Mouse (Mus musculus): ENCODE results near the gene Snap23. TPM values are rescaled to one million over a fixed set of nuclear protein-coding genes. Genes with fewer than 3 reads are reported as not detected.
A peak's percentile ranks its signal among the peaks of the same experiment; 100 is the strongest.
"Not testable (repeated sequence)": the region's sequence is repeated elsewhere in the genome, so short reads cannot be mapped to it uniquely, and the experiment has no call there.

The Snap23 gene
- total and polyA plus RNA-seq, 3 experiments, result 15.9 to 35.8 (median 23.0) TPM

DNA sequence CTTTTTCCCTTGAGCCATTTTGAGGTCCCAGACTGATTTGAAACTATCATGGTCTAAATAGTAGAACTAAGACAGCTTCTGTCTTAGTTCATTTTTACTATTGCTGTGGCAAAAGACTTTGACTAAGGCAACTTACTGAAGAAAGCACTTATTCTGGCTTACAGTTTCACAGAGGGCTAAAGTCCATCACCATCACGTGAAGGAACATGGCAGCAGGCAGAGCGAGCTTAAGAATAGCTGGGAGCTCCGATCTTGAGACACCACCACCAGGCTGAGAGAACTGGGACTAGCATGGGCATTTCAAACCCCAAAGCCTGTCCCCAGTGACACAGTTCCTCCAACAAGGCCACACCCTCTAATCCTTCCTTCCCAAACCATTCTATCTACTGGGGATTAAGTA, 3.6 kb downstream of the Snap23 start:
- H3K27me3 ChIP-seq (replicated peaks), result no peaks in the 10 kb centered on the region
- peaks cover 24% of the 10 kb centered on the region for H3K79me2 ChIP-seq (replicated peaks; ENCODE audit: control insufficient read depth, extremely low read depth, insufficient read depth, poor library complexity, severe bottlenecking)
- TF ChIP-seq CHD1 (IDR thresholded peaks at IDR 0.05; ENCODE audit: low read depth, low read length) (no peak), MYC (IDR thresholded peaks at IDR 0.05; ENCODE audit: low read depth, low read length) (no peak), RAD21 (IDR thresholded peaks at IDR 0.05; ENCODE audit: low read depth, low read length) (no peak), IRF4 (IDR thresholded peaks at IDR 0.05; ENCODE audit: low read depth, low read length) (no peak), NELFE (IDR thresholded peaks at IDR 0.05; ENCODE audit: low read depth, low read length) (no peak), ZC3H11A (IDR thresholded peaks at IDR 0.05; ENCODE audit: low read depth, low read length) (no peak), BHLHE40 (IDR thresholded peaks at IDR 0.05; ENCODE audit: low read depth, low read length) (no peak), E2F4 (IDR thresholded peaks at IDR 0.05; ENCODE audit: insufficient replicate concordance, low read depth, low read length) (no peak), PAX5 (IDR thresholded peaks at IDR 0.05; ENCODE audit: low read length) (no peak), MXI1 (IDR thresholded peaks at IDR 0.05; ENCODE audit: low read depth, low read length) (no peak)
- no peak overlapping the region for H3K27ac ChIP-seq (ENCODE audit: insufficient read depth, low read depth)
- H3K4me2 ChIP-seq (ENCODE audit: insufficient read depth, low read depth, poor library complexity, severe bottlenecking), result no peak overlapping the region
- H3K36me3 ChIP-seq (replicated peaks in 1 of 2; ENCODE audit: control insufficient read depth in 1 of 2, insufficient read depth in 1 of 2, low read length in 1 of 2), result peaks cover 0 to 16% of the 10 kb centered on the region in 2 experiments
- in situ Hi-C loops (cut with MboI; ENCODE audit: low pct_ligation_motif_present, low pct_unique_long_range_greater_than_20kb, low sequenced_read_pairs), result no loop called here
- no peaks in the 10 kb centered on the region for H3K9me3 ChIP-seq (replicated peaks; ENCODE audit: low read length)
- H3K9ac ChIP-seq (ENCODE audit: insufficient read depth, low read depth), result no peak overlapping the region
- H3K4me3 ChIP-seq (replicated peaks in 1 of 3; ENCODE audit: low read depth in 2 of 3, low read length in 2 of 3, poor library complexity in 1 of 3), result no peak overlapping the region
- dilution Hi-C loops (cut with MboI; ENCODE audit: extremely low pct_ligation_motif_present, extremely low pct_unique_long_range_greater_than_20kb, low sequenced_read_pairs), result no loop called here
- DNase-seq (ENCODE audit: extremely low read depth), result no peak
- peaks cover 2 to 59% of the 10 kb centered on the region in 2 experiments; a peak in 3 of 4 replicates for H3K4me1 ChIP-seq (ENCODE audit: control insufficient read depth in 1 of 2, insufficient read depth in 2 of 2)

DNA sequence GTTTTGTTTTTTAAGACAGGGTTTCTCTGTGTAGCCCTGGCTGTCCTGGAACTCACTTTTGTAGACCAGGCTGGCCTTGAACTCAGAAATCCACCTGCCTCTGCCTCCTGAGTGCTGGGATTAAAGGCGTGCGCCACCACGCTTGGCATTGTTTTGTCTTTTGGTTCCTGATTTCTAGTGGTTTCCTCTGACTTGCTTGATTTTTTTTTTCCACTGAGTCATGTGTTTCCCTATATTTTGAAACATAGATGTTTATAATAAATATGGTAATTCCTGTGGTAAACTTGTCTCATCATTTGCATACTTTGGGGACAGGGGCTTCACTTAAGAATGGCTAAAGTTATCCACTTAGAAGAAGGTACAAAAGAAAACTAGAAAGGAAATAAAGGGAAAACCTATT, 4.7 kb downstream of the Snap23 start:
- peaks cover 0 to 16% of the 10 kb centered on the region in 2 experiments for H3K36me3 ChIP-seq (replicated peaks in 1 of 2; ENCODE audit: control insufficient read depth in 1 of 2, insufficient read depth in 1 of 2, low read length in 1 of 2)
- H3K27ac ChIP-seq (ENCODE audit: insufficient read depth, low read depth); H3K9ac ChIP-seq (ENCODE audit: insufficient read depth, low read depth); DNase-seq (ENCODE audit: extremely low read depth); H3K9me3 ChIP-seq (replicated peaks; ENCODE audit: low read length); in situ Hi-C loops (cut with MboI; ENCODE audit: low pct_ligation_motif_present, low pct_unique_long_range_greater_than_20kb, low sequenced_read_pairs); H3K27me3 ChIP-seq (replicated peaks); H3K4me2 ChIP-seq (ENCODE audit: insufficient read depth, low read depth, poor library complexity, severe bottlenecking); H3K4me3 ChIP-seq (replicated peaks in 1 of 3; ENCODE audit: low read depth in 2 of 3, low read length in 2 of 3, poor library complexity in 1 of 3); dilution Hi-C loops (cut with MboI; ENCODE audit: extremely low pct_ligation_motif_present, extremely low pct_unique_long_range_greater_than_20kb, low sequenced_read_pairs): not testable (repeated sequence)
- H3K79me2 ChIP-seq (replicated peaks; ENCODE audit: control insufficient read depth, extremely low read depth, insufficient read depth, poor library complexity, severe bottlenecking), result peaks cover 24% of the 10 kb centered on the region
- H3K4me1 ChIP-seq (ENCODE audit: control insufficient read depth in 1 of 2, insufficient read depth in 2 of 2), result peaks cover 2 to 64% of the 10 kb centered on the region in 2 experiments; a peak in 3 of 4 replicates
- 0 out of 2 replicates have a peak, but pooled peaks have one; percentile 22 for TF ChIP-seq SIN3A (IDR thresholded peaks at IDR 0.05; ENCODE audit: low read length)

DNA sequence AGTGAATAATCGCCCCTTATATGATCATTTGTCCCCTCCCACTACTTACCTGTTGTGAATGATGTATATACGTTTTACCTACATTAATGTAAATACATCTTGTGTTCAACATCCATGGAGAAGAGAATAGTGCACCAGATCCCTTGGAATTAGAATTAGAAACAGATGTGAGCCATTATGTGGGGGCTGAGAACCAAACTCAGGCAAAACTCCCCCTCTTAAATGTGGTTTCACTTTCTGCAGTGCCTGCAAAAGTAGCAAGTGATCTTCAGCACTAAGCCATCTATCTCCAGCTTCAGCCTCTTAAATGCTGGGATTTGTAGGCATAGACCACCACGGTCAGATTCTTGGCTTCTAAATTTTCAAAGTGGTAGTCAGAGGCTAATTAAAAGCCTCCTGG, 7.7 kb downstream of the Snap23 start:
- DNase-seq (ENCODE audit: extremely low read depth), result no peak
- Histone ChIP-seq H3K4me1 (ENCODE audit: control insufficient read depth in 1 of 2, insufficient read depth in 2 of 2) (peaks cover 4 to 75% of the 10 kb centered on the region in 2 experiments; a peak in 3 of 4 replicates), H3K4me3 (replicated peaks in 1 of 3; ENCODE audit: low read depth in 2 of 3, low read length in 2 of 3, poor library complexity in 1 of 3) (no peak overlapping the region), H3K79me2 (replicated peaks; ENCODE audit: control insufficient read depth, extremely low read depth, insufficient read depth, poor library complexity, severe bottlenecking) (peaks cover 19% of the 10 kb centered on the region), H3K9me3 (replicated peaks; ENCODE audit: low read length) (no peaks in the 10 kb centered on the region), H3K27ac (ENCODE audit: insufficient read depth, low read depth) (no peak overlapping the region), H3K36me3 (replicated peaks in 1 of 2; ENCODE audit: control insufficient read depth in 1 of 2, insufficient read depth in 1 of 2, low read length in 1 of 2) (peaks cover 0 to 17% of the 10 kb centered on the region in 2 experiments), H3K27me3 (replicated peaks) (no peaks in the 10 kb centered on the region), H3K4me2 (ENCODE audit: insufficient read depth, low read depth, poor library complexity, severe bottlenecking) (0 out of 2 replicates have a peak overlapping the region, but pooled peaks have one; percentile 6), H3K9ac (ENCODE audit: insufficient read depth, low read depth) (no peak overlapping the region)
- in situ Hi-C loops (cut with MboI; ENCODE audit: low pct_ligation_motif_present, low pct_unique_long_range_greater_than_20kb, low sequenced_read_pairs) (no loop called here), dilution Hi-C loops (cut with MboI; ENCODE audit: extremely low pct_ligation_motif_present, extremely low pct_unique_long_range_greater_than_20kb, low sequenced_read_pairs) (no loop called here)
- no peak for TF ChIP-seq HCFC1 (IDR thresholded peaks at IDR 0.05; ENCODE audit: low read depth, low read length)
- no peak for TF ChIP-seq TCF12 (IDR thresholded peaks at IDR 0.05; ENCODE audit: low read depth, low read length)
- TF ChIP-seq MAZ (IDR thresholded peaks at IDR 0.05; ENCODE audit: low read depth, low read length), result no peak
- TF ChIP-seq POLR2A (IDR thresholded peaks at IDR 0.05; ENCODE audit: low read depth, low read length), result no peak

All from CH12.LX (cell line).